Mouse (Mus musculus): Measurements from ENCODE around the gene Senp1. TPM values are rescaled to one million over a fixed set of nuclear protein-coding genes. Genes with fewer than 3 reads are reported as not detected.

The Senp1 gene
- polyA plus RNA-seq, 1 experiment, result 9.9 TPM

- no peaks in the 10 kb centered on the region for H3K36me3 ChIP-seq (ENCODE audit: control insufficient read depth, insufficient read depth, low read length)
- no peak for DNase-seq (ENCODE audit: low read depth in 1 of 2, low spot score in 2 of 2)
- H3K27ac ChIP-seq (ENCODE audit: insufficient read depth, low read length), result no peak overlapping the region
- H3K27me3 ChIP-seq (ENCODE audit: control insufficient read depth, insufficient read depth, low read length), result no peaks in the 10 kb centered on the region
- H3K4me3 ChIP-seq (ENCODE audit: extremely low read depth, insufficient read depth, insufficient read length), result no peak overlapping the region
- H3K4me1 ChIP-seq (ENCODE audit: control insufficient read depth, insufficient read depth, insufficient read length), result no peaks in the 10 kb centered on the region
- TF ChIP-seq POLR2A (IDR thresholded peaks at IDR 0.05; ENCODE audit: low read depth, low read length), result no peak
- no peak for TF ChIP-seq CTCF (IDR thresholded peaks at IDR 0.05; ENCODE audit: extremely low read depth, insufficient read depth, insufficient read length, insufficient replicate concordance)
- WGBS, result 79% methylated on average over 3 of the region's 3 CpGs
Observed at GRCm38 (mm10) chr15:98023137-98023536, 70.4 kb downstream of the Senp1 start.

GRCm38 (mm10) chr15:98021886-98022285 is 71.7 kb downstream of the Senp1 start:
- H3K27ac ChIP-seq (ENCODE audit: insufficient read depth, low read length), result no peak overlapping the region

GRCm38 (mm10) chr15:98019047-98019446 is 74.5 kb downstream of the Senp1 start:
- H3K4me1 ChIP-seq (ENCODE audit: control insufficient read depth, insufficient read depth, insufficient read length), result no peaks in the 10 kb centered on the region
- H3K36me3 ChIP-seq (ENCODE audit: control insufficient read depth, insufficient read depth, low read length), result no peaks in the 10 kb centered on the region
- H3K27ac ChIP-seq (ENCODE audit: insufficient read depth, low read length), result no peak overlapping the region
- H3K4me3 ChIP-seq (ENCODE audit: extremely low read depth, insufficient read depth, insufficient read length), result no peak overlapping the region
- TF ChIP-seq POLR2A (IDR thresholded peaks at IDR 0.05; ENCODE audit: low read depth, low read length) (no peak), CTCF (IDR thresholded peaks at IDR 0.05; ENCODE audit: extremely low read depth, insufficient read depth, insufficient read length, insufficient replicate concordance) (no peak)
- 74% methylated on average over 3 of the region's 3 CpGs for WGBS
- H3K27me3 ChIP-seq (ENCODE audit: control insufficient read depth, insufficient read depth, low read length), result no peaks in the 10 kb centered on the region
- no peak for DNase-seq (ENCODE audit: low read depth in 1 of 2, low spot score in 2 of 2)

More at GRCm38 (mm10) chr15:98021886-98022285, 71.7 kb downstream of the Senp1 start:
- no peak overlapping the region for H3K4me3 ChIP-seq (ENCODE audit: extremely low read depth, insufficient read depth, insufficient read length)
- H3K4me1 ChIP-seq (ENCODE audit: control insufficient read depth, insufficient read depth, insufficient read length), result no peaks in the 10 kb centered on the region
- WGBS, result 66% methylated on average over 2 of the region's 2 CpGs
- no peaks in the 10 kb centered on the region for H3K36me3 ChIP-seq (ENCODE audit: control insufficient read depth, insufficient read depth, low read length)
- TF ChIP-seq CTCF (IDR thresholded peaks at IDR 0.05; ENCODE audit: extremely low read depth, insufficient read depth, insufficient read length, insufficient replicate concordance), result no peak
- TF ChIP-seq POLR2A (IDR thresholded peaks at IDR 0.05; ENCODE audit: low read depth, low read length), result no peak
- H3K27me3 ChIP-seq (ENCODE audit: control insufficient read depth, insufficient read depth, low read length), result no peaks in the 10 kb centered on the region
- DNase-seq (ENCODE audit: low read depth in 1 of 2, low spot score in 2 of 2), result no peak

GRCm38 (mm10) chr15:98017925-98018324 is 75.6 kb downstream of the Senp1 start:
- WGBS, result 70% methylated on average over 4 of the region's 4 CpGs
- no peak for DNase-seq (ENCODE audit: low read depth in 1 of 2, low spot score in 2 of 2)
- H3K4me1 ChIP-seq (ENCODE audit: control insufficient read depth, insufficient read depth, insufficient read length), result no peaks in the 10 kb centered on the region
- H3K27ac ChIP-seq (ENCODE audit: insufficient read depth, low read length), result no peak overlapping the region
- H3K36me3 ChIP-seq (ENCODE audit: control insufficient read depth, insufficient read depth, low read length), result no peaks in the 10 kb centered on the region
- no peak overlapping the region for H3K4me3 ChIP-seq (ENCODE audit: extremely low read depth, insufficient read depth, insufficient read length)
- no peaks in the 10 kb centered on the region for H3K27me3 ChIP-seq (ENCODE audit: control insufficient read depth, insufficient read depth, low read length)
- TF ChIP-seq CTCF (IDR thresholded peaks at IDR 0.05; ENCODE audit: extremely low read depth, insufficient read depth, insufficient read length, insufficient replicate concordance) (no peak), POLR2A (IDR thresholded peaks at IDR 0.05; ENCODE audit: low read depth, low read length) (no peak)

GRCm38 (mm10) chr15:98012810-98013209 is 80.7 kb downstream of the Senp1 start:
- DNase-seq (ENCODE audit: low read depth in 1 of 2, low spot score in 2 of 2), result no peak
- TF ChIP-seq POLR2A (IDR thresholded peaks at IDR 0.05; ENCODE audit: low read depth, low read length) (no peak), CTCF (IDR thresholded peaks at IDR 0.05; ENCODE audit: extremely low read depth, insufficient read depth, insufficient read length, insufficient replicate concordance) (no peak)
- no peaks in the 10 kb centered on the region for H3K36me3 ChIP-seq (ENCODE audit: control insufficient read depth, insufficient read depth, low read length)
- H3K27me3 ChIP-seq (ENCODE audit: control insufficient read depth, insufficient read depth, low read length), result 0 out of 2 replicates have a peak, but pooled peaks cover 2% of the 10 kb centered on the region
- no peak overlapping the region for H3K4me3 ChIP-seq (ENCODE audit: extremely low read depth, insufficient read depth, insufficient read length)
- no peak overlapping the region for H3K27ac ChIP-seq (ENCODE audit: insufficient read depth, low read length)
- 84% methylated on average over 6 of the region's 6 CpGs for WGBS
- no peaks in the 10 kb centered on the region for H3K4me1 ChIP-seq (ENCODE audit: control insufficient read depth, insufficient read depth, insufficient read length)

- Histone ChIP-seq H3K4me3 (ENCODE audit: extremely low read depth, insufficient read depth, insufficient read length) (no peak overlapping the region), H3K4me1 (ENCODE audit: control insufficient read depth, insufficient read depth, insufficient read length) (no peaks in the 10 kb centered on the region; the same call in 1 of the 2 replicates), H3K36me3 (ENCODE audit: control insufficient read depth, insufficient read depth, low read length) (no peaks in the 10 kb centered on the region), H3K27ac (ENCODE audit: insufficient read depth, low read length) (no peak overlapping the region), H3K27me3 (ENCODE audit: control insufficient read depth, insufficient read depth, low read length) (peaks cover 36% of the 10 kb centered on the region)
- TF ChIP-seq CTCF (IDR thresholded peaks at IDR 0.05; ENCODE audit: extremely low read depth, insufficient read depth, insufficient read length, insufficient replicate concordance) (no peak), POLR2A (IDR thresholded peaks at IDR 0.05; ENCODE audit: low read depth, low read length) (no peak)
- no peak for DNase-seq (ENCODE audit: low read depth in 1 of 2, low spot score in 2 of 2)
- 21% methylated on average over 11 of the region's 11 CpGs for WGBS
Observed at GRCm38 (mm10) chr15:98005181-98005580, 88.4 kb downstream of the Senp1 start.

GRCm38 (mm10) chr15:98004740-98005159 is 88.8 kb downstream of the Senp1 start:
- H3K27ac ChIP-seq (ENCODE audit: insufficient read depth, low read length), result no peak overlapping the region
- TF ChIP-seq CTCF (IDR thresholded peaks at IDR 0.05; ENCODE audit: extremely low read depth, insufficient read depth, insufficient read length, insufficient replicate concordance) (no peak), POLR2A (IDR thresholded peaks at IDR 0.05; ENCODE audit: low read depth, low read length) (no peak)
- DNase-seq (ENCODE audit: low read depth in 1 of 2, low spot score in 2 of 2), result no peak
- 9% methylated on average over 16 of the region's 19 CpGs for WGBS
- H3K4me3 ChIP-seq (ENCODE audit: extremely low read depth, insufficient read depth, insufficient read length), result no peak overlapping the region
- H3K36me3 ChIP-seq (ENCODE audit: control insufficient read depth, insufficient read depth, low read length), result no peaks in the 10 kb centered on the region
- no peaks in the 10 kb centered on the region; the same call in 1 of the 2 replicates for H3K4me1 ChIP-seq (ENCODE audit: control insufficient read depth, insufficient read depth, insufficient read length)
- peaks cover 39% of the 10 kb centered on the region for H3K27me3 ChIP-seq (ENCODE audit: control insufficient read depth, insufficient read depth, low read length)
